Mouse (Mus musculus) right cerebral cortex, adult 2 months (tissue): ENCODE data around the gene Dtnbp1.

Experiments
- DNase-seq, 2 experiments: peaks; one replicate each; pipeline ENCODE4 v3.0.0; 2021 to 2022; ENCODE audit warnings: low spot score in 2 of 2

The Dtnbp1 gene

DNA sequence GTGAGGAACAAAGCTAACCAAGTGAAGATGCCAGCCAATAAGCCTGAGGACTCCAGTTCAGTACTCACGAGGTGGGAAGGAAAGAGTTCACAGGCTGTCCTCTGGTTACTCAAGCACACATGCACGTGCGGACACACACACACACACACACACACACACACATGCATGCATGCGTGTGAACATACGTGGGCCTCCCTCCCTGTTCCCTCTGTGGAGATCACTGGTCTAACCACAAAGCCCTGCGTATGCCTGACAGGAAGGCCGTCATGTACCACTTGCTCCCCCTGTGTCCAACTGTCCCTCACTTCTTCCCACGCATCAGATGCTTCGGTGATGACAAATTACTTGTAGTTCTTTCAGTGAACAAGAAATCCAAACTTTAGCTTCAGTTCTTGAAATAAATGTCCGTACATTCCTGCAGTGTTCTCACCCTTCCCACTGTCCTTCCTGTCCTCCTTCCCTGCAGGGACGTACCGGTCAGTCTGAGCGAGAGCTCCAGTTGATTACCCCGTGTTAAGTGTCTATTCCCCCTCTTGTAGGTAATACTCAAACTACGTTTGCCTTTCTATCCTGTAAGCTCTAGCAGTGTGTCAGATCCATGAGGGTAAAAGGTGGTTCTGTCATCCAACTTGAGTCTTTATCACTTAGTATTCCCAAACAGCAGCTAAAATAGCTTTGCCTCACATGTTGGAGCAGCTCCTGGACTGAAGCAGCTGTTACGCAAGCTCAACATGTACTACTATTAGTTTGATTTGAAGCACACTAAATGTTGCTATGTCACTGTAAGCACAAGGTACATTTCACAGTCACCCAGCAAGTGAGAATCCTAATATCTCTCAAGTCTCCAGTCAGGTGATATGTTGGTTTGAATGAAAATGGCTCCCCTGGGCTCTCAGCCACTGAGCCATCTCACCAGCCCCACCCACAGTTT, 53.4 kb downstream of the Dtnbp1 start:
- peak; percentile 54 to 66 for DNase-seq

DNA sequence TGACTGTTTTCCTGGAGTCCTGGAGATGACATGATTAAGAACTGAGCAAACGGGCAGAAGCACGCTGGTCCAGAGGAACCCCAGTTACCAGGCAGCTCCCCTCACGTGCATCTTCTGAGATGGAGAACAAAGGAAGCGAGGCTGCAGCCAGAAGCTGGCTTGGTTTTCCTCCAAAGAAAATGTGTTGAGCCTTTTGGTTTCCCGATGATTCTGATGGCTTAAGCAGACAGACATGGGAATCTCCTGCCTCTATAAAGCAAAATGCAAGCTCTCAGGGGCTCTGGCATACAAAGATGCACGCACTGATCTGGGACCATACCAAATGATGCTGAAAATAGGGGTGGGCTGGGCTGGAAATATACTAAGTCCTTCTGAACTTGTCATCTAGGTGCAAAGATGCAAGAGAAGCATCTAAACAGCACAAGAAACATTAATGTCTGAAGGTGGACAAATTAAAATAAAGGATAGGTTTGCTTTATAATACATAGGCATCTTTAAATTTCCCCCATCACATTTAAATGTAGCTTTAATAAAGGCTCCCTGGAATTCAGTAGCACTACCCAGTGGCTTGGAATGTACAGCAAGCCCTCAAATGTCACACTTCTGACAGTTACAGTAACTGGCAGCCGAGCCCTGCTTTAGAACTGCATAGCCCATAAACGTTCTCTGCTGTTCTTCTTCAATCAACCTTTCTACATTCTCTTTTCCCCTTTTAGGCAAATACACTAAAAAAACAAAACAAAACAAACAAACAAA, 54.9 kb downstream of the Dtnbp1 start:
- DNase-seq: peak; percentile 58 to 61

DNA sequence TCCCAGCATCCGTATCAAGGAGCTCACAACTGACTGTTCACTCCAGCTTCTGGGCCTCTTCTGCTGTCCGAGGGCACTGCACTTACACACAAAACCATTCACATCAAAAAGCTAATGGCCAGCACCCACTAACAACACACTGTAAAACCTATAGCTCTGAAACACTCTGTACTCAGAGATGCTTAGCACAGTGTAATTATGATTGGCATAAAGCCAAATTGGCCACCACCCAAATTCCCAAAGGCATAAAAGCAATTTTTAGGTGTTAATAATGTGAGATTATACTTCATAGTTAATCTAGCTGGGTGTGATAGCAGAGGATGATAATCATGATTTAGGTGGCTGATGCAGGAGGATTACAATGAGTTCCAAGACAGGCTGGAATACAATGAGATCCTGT, 58.3 kb downstream of the Dtnbp1 start:
- no peak for DNase-seq

DNA sequence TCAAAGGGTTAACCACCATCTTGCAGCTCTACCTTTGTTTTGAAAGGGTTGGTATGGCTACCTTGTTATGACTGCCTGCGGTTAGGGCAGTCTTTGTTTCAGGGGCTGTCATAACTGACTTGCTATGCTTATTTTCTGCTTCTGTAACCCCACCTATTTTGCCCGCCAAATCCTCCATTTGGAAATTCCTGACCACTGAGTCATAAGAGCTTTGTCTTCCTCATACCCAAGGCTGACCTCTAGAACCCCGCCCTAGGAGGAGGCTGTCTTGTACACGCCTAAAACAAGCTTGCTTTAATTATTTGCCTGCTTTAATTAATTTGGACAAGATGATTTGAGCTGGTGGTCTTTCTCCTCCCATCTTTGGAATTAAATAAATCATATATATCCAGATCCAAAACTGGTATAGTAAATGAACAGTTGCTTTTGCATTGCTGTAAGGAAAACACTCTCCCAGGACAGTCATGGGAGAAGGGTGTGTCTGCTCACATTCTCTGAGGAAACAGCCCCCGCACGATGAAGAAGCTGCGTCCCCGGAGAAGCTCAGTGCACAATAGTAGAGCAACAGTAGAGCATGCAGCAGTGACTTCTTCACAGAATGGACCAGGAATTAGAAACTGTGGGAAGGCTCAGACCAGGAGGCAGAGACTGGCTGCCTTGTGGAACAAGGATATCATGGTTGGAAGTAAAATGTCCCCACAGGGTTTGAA, 62.5 kb downstream of the Dtnbp1 start:
- no peak for DNase-seq

DNA sequence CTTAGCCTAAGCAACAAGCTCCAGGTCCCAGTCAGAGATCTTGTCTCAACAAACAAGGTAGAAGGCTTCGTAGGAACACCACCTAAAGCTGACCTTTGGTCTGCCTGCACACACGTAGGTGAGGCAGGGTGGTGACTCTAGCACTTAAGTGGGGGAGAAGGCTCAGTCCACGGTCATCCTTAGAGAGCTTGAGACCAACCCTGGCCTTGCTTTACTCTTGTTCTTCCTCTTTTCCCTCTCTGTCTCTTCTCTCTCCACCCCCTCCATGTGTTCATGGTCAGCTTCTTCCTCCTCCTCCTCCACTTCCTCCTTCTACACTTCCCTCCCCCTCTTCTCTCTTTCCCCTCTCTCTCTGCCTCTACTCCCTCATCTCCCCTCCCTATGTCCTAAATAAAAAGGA, 64.3 kb downstream of the Dtnbp1 start:
- DNase-seq: no peak

DNA sequence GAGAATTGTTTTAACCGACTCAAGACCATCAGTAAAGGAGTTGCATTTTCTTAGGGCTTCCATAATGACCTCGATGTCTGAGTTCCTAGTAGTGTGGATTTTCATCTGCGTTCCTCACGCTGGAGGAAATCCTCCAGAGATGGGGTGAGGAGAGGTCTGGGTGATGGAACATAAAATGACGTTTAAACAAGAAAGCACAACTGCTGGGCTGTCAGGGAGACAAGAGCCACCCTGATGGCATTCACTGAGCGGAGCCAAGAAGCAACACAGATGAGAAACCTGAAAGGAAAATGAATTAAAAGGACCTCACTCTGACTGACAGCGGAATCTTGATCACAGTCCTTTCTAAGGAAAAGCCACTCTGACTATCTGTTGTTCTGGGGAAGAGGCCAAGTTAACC, 68.4 kb downstream of the Dtnbp1 start:
- no peak for DNase-seq

DNA sequence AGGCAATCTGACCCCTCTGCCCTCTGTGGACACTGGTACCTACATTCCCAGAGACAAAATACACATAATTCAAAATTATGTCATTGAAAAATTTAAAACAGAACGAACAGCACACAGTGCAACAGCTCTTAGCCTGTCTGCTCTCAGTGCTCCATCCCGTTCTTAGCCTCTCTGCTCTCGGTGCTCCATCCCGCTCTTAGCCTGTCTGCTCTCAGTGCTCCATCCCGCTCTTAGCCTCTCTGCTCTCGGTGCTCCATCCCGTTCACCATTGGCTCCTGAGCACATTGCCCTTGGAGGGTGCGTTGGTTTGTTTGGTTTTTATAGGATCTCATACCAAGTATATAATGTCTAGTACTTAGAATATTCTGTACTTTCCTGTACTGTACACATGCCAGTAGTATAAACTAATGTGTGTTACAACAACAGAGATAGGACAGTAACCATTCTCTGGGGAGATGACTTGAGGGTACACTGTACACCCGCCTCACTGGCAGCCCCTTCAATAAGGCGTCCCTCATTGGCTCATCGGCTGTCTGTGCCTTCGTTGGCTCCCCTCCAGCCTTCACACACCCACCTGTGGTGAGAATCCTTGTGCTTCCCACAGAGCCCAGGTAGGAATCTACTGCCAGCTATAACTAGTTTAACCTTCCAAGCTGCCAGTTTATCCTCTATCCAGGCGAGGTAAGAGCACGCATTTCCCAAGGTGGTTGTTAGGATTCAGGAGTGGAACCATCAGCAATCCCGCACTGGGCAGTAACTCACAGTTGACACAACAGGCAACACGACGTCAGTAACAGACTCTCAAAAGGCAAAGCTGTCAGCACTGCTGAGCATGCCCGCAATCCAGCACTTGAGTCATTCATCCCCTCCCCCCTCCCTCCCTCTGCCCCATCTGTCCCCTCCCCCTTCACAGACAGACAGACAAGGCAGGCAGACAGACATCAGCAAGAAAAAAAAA, 69.4 kb downstream of the Dtnbp1 start:
- DNase-seq: no peak

DNA sequence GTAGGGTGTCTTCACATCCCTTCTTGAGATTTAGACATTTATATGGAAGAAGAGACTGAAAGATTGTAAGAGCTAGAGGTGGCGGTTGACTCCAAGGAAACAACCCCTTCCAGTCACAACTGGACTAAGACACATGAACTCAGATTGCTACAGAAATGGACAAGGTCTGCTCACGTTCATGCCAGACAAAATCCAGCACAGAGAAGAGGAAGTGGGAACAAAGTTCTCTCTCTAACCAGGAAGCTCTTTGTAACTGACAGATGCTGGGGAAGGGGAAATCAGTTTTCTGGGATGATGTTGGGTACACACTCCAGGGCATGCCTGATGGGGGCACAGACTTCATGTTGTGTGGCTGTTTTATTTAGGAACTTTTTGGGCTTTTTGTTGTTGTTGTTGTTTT, 75.6 kb downstream of the Dtnbp1 start:
- DNase-seq: no peak

DNA sequence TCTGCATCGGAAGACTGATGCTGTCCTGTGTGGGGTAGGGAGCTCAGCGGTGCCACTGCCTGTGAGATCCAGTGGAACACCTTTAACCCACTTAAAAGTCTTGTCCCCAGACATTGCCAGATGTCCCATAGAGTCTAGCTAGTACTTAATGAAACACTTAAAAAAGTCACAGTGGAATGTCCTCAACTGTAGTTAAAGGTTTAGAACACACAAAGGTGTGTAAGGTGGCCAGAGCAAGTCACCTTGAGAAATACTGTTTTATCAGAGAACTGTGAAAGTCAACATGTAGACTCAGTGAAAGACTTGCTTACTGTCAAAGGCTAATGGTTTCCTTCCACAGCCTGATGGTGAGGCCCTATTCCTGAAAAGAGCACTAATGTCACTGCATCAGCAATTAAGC, 76.8 kb downstream of the Dtnbp1 start:
- no peak for DNase-seq

DNA sequence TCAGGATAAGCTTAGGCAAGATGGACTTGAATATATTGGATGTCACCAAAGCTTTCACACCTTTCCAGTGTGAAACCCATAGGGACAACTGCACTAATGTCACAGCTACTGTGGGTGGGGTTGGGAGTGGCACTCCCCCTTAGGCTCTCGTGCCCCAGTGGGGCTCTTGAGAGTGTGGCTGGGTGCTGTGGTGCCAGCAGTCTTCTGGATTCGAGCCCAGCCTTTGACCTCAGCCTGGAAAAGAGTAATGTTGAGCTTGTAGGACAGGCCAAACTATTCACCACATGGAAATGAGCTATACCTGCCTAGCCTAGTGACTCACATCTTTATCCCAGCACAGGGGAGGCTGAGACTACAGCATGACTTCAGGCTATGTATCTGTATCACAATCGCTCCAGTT, 77.9 kb downstream of the Dtnbp1 start:
- DNase-seq: no peak

DNA sequence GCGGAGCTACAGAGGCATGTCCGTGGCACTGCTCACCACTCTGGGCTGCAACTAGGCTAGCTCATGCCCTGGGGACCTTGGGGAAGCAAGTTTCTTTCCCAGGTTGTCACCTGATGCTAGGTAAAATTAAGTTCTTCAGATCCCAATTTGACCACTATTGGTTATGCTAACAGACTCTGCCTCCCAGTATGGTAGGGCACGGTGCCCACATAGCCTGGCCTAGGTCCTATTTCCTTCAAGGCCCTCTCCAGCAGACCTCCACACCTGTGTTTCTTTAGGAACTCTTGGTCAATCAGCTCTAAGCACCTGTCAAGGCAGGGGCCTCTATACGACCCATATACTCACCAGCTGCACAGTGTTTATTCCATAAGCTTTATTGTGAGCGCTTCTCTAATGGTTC, 80.2 kb downstream of the Dtnbp1 start:
- no peak for DNase-seq

DNA sequence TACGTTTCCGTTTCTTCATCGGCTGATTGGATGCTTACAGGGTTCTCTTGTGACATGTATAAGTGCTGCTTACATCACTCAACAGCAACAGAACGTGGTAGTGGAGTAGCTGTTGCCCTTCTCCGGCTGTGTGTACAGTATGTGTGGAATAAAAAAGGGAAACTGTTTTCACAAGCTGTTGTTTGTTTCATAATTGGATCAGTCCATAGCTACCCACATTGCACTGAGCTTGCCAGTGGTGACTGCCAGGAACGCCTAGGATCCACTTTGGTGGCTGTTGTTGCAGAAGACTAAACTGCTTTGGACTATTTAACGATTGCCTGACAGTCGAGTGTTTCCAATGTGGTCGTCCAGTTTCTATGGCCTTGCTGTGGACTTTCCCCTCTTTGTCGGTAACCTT, 80.9 kb downstream of the Dtnbp1 start:
- DNase-seq: peak in 1 of 2 experiments; percentile 47

DNA sequence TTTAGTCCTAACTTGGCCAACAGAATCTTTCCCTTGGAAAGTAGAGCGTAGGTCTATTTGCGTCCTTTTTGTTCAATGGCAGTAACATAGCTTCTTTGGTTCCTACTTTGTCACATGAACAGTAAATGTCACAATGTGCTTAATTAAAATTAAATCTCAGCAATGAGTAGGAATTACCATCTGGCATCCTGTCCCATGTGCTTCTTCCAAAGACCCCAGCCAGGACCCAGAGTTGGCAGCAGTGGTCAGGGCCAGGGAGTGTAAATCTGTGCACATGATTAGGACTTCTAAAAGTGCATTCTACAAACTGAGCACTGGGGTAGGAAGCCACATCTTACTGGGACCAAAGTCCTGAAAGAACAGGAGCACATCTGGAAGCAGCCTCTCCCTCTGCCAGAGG, 83.7 kb downstream of the Dtnbp1 start:
- no peak for DNase-seq

DNA sequence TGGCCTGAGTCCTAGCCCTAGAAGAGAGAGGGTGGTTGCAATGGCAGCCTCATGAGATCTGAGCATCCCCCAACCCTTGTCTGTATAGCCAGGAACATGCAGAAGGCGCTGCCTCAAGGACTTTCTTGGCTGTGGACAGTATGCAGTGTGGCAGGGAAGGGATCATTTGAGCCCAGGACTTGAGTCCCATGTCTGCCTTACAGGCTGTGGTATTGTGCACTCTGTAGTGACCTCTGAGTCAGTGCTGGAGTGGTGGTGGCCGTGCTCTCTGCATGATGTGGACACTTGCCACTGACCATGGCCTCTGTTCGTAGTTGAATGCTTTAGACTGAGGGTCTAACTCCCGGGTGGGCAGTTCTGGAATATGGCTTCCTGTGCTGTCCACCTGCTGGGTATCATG, 84.7 kb downstream of the Dtnbp1 start:
- DNase-seq: no peak

DNA sequence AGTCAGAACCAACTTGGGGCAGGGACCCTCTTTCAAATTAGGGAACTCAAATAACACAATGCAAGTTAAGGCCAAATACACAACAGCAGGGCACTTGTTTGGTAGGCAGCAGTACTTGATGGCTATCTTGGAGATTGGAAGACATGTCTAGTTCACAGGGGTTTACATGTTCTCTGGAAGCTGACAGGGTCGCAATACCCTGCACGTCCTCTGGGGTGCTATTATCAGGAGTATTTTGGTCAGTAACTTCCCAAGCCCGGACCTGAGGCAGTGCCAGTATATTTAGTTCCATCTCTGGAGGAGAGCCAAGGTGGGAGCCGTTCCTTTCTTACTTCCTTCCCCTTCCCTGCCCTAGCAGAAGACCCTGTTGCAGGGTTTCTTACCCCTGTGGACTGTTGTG, 86.0 kb downstream of the Dtnbp1 start:
- no peak for DNase-seq

DNA sequence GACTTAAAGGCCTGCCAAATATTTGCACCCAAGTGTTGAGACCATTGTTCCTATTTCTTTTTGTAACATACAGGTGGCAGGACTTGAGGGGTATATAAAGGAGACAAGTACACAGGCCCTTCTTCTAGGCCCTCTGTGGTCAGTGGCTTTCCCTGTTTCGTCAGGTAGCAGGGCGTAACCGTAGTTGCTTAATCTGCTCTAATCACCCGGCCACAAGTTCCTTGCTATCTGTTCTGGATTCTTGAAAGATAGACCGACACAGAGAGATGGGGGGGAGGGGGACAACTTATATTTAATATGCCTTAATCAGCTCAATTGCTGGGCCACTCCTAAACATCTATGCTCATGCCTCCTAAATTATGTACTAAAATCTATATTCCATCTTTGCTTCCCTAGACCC, 86.6 kb downstream of the Dtnbp1 start:
- DNase-seq: no peak

DNA sequence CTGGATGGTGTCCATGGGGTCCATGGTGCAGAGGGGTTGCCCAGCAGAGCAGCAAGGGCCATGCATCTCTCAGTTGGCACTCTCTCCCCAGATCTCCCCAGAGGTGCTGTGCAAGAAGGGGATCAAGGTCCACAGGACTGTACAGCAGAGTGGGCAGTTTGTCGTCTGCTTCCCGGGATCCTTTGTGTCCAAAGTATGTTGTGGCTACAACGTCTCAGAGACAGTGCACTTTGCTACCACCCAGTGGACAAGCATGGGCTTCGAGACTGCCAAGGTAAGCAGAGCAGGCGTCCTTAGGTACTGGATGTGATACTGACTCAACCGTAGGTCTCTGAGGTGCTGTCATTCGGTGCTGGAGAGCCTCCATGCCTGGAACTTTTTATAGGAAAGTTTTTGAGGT, 88.4 kb downstream of the Dtnbp1 start:
- no peak for DNase-seq

DNA sequence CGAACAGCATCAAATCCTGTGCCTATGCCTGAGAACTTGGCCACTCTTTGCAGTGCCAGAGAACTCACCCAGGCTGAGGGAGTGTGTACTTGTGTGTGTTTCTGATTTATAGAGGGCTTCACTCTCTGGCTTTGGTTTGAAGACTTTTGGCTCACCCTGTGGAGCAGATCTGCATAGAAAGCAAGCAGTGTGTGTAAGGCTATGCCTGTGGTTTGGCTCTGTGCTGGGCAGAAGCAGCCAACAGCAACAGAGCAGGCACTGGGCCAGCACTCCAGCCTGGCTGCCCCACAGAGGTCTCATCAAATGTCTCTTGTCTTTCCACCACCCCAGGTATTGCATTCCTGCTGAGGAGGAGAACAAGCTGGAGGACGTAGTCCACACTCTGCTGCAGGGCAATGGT, 89.1 kb downstream of the Dtnbp1 start:
- DNase-seq: no peak

DNA sequence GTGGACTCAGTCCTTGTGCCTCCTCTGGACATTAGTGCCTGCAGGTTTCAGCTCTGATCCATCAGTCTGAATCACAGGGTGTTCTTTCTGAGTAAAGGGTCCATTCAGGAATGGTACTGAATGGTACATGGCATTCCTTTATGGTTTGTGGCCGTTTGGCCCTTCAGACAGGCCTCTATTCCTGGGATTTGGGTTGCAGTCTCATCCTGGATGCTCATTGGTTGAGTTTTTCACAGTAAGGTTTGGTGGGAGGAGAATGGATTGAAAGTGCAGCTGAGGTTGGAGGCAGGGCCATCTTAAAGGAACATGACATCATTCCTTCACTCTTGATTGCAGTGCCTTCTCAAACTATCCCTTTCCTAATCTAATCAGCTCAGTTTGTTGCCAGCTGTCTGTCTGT, 93.2 kb downstream of the Dtnbp1 start:
- DNase-seq: no peak

DNA sequence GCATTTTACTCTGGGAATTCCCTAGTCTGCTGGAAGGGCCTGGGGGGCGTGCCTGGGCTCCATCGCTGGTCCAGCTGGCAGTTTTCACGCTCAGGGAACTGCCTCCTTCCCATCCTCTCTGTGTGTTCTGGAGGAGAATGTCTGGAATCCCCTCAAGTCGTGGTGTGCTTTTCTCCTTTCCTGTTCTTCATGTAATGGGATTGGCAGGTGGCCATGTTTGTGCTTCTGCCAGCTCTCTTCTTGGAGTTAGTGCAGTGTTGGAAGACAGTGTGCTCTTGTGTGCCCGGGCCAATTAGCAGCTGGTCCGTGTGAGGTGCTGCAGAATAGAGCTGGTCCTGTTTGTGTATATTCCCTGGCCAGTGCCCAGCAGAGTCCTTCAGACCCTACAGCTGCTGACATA, 94.2 kb downstream of the Dtnbp1 start:
- peak; percentile 85 to 93 for DNase-seq

DNA sequence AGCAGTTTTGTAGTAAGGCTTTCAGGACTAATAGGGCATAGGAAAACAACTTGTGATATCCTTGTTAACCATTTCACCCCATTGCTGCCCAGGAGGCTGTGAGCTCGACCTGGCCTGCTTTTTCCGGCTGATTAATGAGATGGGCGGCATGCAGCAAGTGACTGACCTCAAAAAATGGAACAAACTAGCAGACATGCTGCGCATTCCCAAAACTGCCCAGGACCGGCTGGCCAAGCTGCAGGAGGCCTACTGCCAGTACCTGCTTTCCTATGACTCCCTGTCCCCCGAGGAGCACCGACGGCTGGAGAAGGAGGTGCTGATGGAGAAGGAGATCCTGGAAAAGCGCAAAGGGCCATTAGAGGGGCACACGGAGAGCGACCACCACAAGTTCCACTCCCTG, 95.8 kb downstream of the Dtnbp1 start:
- no peak for DNase-seq
